Mouse (Mus musculus): ENCODE measurements at regions not wholly inside any gene's neighbourhood (a gene's known extent, or its start where the extent isn't known, plus 50 kb on each side); places are given as distances from the start of the nearest gene placed in this dataset.

DNA sequence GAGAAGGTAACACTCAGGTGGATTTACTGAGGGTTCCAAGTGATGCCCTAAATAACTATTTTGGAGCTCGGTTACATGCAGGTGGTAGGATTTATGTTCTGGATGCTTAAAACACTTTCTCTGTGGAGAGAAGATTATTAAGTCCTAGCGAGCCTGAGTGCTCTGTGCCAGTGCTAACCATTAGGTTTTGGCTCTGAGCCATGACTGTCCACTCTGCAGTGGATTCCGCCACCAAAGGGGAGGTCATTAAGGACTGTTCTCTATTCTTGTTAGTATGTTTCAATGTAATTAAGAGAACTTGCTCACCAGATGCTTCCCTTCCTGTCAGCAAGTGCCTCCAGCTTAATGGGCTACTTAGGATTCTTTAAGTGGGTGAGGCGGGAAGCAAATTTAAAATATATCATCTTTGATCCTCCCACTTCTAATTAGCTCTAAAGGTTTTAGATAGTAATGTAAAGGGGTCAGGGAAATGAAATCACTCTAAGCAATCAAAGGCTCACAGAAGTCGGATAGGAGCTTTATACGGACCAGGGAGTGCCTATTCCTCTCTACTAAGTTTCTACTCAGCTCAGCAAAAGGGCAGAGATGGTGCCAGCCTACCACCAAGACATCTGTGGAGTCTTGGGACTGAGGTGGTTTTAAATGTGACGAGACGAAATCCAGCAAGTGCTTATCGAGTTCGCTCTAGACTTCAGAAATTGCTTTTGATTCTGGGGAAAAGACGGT, 301.6 kb upstream of the Gm15217 start:
- H3K27me3 ChIP-seq (ENCODE audit: control insufficient read depth, insufficient read depth, low read length), result no peaks in the 10 kb centered on the region
- no peak overlapping the region for H3K4me2 ChIP-seq (replicated peaks; ENCODE audit: low read depth, low read length, severe bottlenecking)
- TF ChIP-seq POLR2A (IDR thresholded peaks at IDR 0.05; ENCODE audit: borderline replicate concordance, extremely low read depth, insufficient read depth, insufficient read length), result no peak
- 0 out of 2 replicates have a peak, but pooled peaks cover 10% of the 10 kb centered on the region for H3K4me1 ChIP-seq (ENCODE audit: control insufficient read depth, insufficient read depth, low read length)
- no peak overlapping the region for H3K9ac ChIP-seq (ENCODE audit: low read depth, low read length, severe bottlenecking)
- 41% methylated on average over 11 of the region's 11 CpGs for WGBS
- ATAC-seq (ENCODE audit: low FRiP score, low read depth) (no peak), DNase-seq (ENCODE audit: low spot score) (peak; percentile 26)
- H3K36me3 ChIP-seq (ENCODE audit: control insufficient read depth, insufficient read depth, low read length), result no peaks in the 10 kb centered on the region
- H3K4me3 ChIP-seq (replicated peaks; ENCODE audit: low read length), result no peak overlapping the region
- H3K27ac ChIP-seq (replicated peaks; ENCODE audit: low read depth, low read length), result no peak overlapping the region
- H3K9me3 ChIP-seq (ENCODE audit: control insufficient read depth, low read length), result no peaks in the 10 kb centered on the region

DNA sequence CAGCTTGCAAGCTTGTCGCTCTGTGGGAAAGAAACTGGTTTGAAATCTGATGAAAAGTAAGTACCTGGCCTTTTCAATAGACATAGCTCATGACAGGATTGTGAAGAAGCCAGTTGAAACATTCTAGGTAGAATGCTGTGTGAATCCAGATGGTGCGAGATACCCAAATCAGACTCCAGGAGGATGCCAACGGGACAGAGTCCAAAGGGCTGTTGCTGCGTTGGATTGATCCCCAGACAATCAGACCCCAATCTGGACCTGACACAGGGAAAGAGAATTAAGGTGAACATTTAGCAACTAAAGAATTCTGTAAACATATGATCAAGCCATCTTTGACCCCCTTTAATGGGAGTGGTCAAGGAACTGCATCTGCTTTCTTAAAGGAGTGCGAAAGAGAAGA, 296.6 kb upstream of the Gm15217 start:
- no peak overlapping the region for H3K4me3 ChIP-seq (replicated peaks; ENCODE audit: low read length)
- no peaks in the 10 kb centered on the region for H3K9me3 ChIP-seq (ENCODE audit: control insufficient read depth, low read length)
- H3K27ac ChIP-seq (replicated peaks; ENCODE audit: low read depth, low read length), result no peak overlapping the region
- H3K4me2 ChIP-seq (replicated peaks; ENCODE audit: low read depth, low read length, severe bottlenecking), result no peak overlapping the region
- ATAC-seq (ENCODE audit: low FRiP score, low read depth) (no peak), DNase-seq (ENCODE audit: low spot score) (no peak)
- no peaks in the 10 kb centered on the region for H3K27me3 ChIP-seq (ENCODE audit: control insufficient read depth, insufficient read depth, low read length)
- no peaks in the 10 kb centered on the region for H3K4me1 ChIP-seq (ENCODE audit: control insufficient read depth, insufficient read depth, low read length)
- no peak for TF ChIP-seq POLR2A (IDR thresholded peaks at IDR 0.05; ENCODE audit: borderline replicate concordance, extremely low read depth, insufficient read depth, insufficient read length)
- no peak overlapping the region for H3K9ac ChIP-seq (ENCODE audit: low read depth, low read length, severe bottlenecking)
- H3K36me3 ChIP-seq (ENCODE audit: control insufficient read depth, insufficient read depth, low read length), result no peaks in the 10 kb centered on the region
- WGBS, result 85% methylated on average over 5 of the region's 5 CpGs

- Histone ChIP-seq H3K9ac (ENCODE audit: low read depth, low read length, severe bottlenecking) (no peak overlapping the region), H3K4me1 (ENCODE audit: control insufficient read depth, insufficient read depth, low read length) (peaks cover 4% of the 10 kb centered on the region; the same call in 1 of the 2 replicates), H3K36me3 (ENCODE audit: control insufficient read depth, insufficient read depth, low read length) (no peaks in the 10 kb centered on the region), H3K27ac (replicated peaks; ENCODE audit: low read depth, low read length) (no peak overlapping the region), H3K9me3 (ENCODE audit: control insufficient read depth, low read length) (no peaks in the 10 kb centered on the region), H3K4me2 (replicated peaks; ENCODE audit: low read depth, low read length, severe bottlenecking) (no peak overlapping the region), H3K4me3 (replicated peaks; ENCODE audit: low read length) (no peak overlapping the region), H3K27me3 (ENCODE audit: control insufficient read depth, insufficient read depth, low read length) (no peaks in the 10 kb centered on the region)
- ATAC-seq (ENCODE audit: low FRiP score, low read depth) (peak; percentile 80), DNase-seq (ENCODE audit: low spot score) (peak; percentile 78)
- WGBS, result 55% methylated on average over 12 of the region's 12 CpGs
- no peak for TF ChIP-seq POLR2A (IDR thresholded peaks at IDR 0.05; ENCODE audit: borderline replicate concordance, extremely low read depth, insufficient read depth, insufficient read length)
Measured at GRCm38 (mm10) chr14:46088968-46089691, 290.1 kb upstream of the Gm15217 start.

GRCm38 (mm10) chr14:46115950-46116349, 263.3 kb upstream of the Gm15217 start:
- no peak for ATAC-seq (ENCODE audit: low FRiP score, low read depth)
- no peaks in the 10 kb centered on the region for H3K27me3 ChIP-seq (ENCODE audit: control insufficient read depth, insufficient read depth, low read length)

GRCm38 (mm10) chr14:46126541-46126940, 252.7 kb upstream of the Gm15217 start:
- DNase-seq (ENCODE audit: low spot score) (no peak), ATAC-seq (ENCODE audit: low FRiP score, low read depth) (no peak)
- 87% methylated on average over 1 of the region's 1 CpGs for WGBS
- H3K4me3 ChIP-seq (replicated peaks; ENCODE audit: low read length), result no peak overlapping the region
- H3K27me3 ChIP-seq (ENCODE audit: control insufficient read depth, insufficient read depth, low read length), result no peaks in the 10 kb centered on the region
- H3K9ac ChIP-seq (ENCODE audit: low read depth, low read length, severe bottlenecking), result no peak overlapping the region
- H3K4me2 ChIP-seq (replicated peaks; ENCODE audit: low read depth, low read length, severe bottlenecking), result no peak overlapping the region
- TF ChIP-seq POLR2A (IDR thresholded peaks at IDR 0.05; ENCODE audit: borderline replicate concordance, extremely low read depth, insufficient read depth, insufficient read length), result no peak
- no peaks in the 10 kb centered on the region for H3K36me3 ChIP-seq (ENCODE audit: control insufficient read depth, insufficient read depth, low read length)
- H3K9me3 ChIP-seq (ENCODE audit: control insufficient read depth, low read length), result no peaks in the 10 kb centered on the region
- no peak overlapping the region for H3K27ac ChIP-seq (replicated peaks; ENCODE audit: low read depth, low read length)
- no peaks in the 10 kb centered on the region for H3K4me1 ChIP-seq (ENCODE audit: control insufficient read depth, insufficient read depth, low read length)

More at GRCm38 (mm10) chr14:46115950-46116349, 263.3 kb upstream of the Gm15217 start:
- Histone ChIP-seq H3K9ac (ENCODE audit: low read depth, low read length, severe bottlenecking) (no peak overlapping the region), H3K9me3 (ENCODE audit: control insufficient read depth, low read length) (no peaks in the 10 kb centered on the region), H3K36me3 (ENCODE audit: control insufficient read depth, insufficient read depth, low read length) (no peaks in the 10 kb centered on the region), H3K4me2 (replicated peaks; ENCODE audit: low read depth, low read length, severe bottlenecking) (no peak overlapping the region), H3K27ac (replicated peaks; ENCODE audit: low read depth, low read length) (no peak overlapping the region), H3K4me3 (replicated peaks; ENCODE audit: low read length) (no peak overlapping the region), H3K4me1 (ENCODE audit: control insufficient read depth, insufficient read depth, low read length) (no peaks in the 10 kb centered on the region)
- DNase-seq (ENCODE audit: low spot score), result no peak
- TF ChIP-seq POLR2A (IDR thresholded peaks at IDR 0.05; ENCODE audit: borderline replicate concordance, extremely low read depth, insufficient read depth, insufficient read length), result no peak
- WGBS, result 61% methylated on average over 3 of the region's 3 CpGs

Data from limb, embryonic 14.5 days (tissue).